Mouse (Mus musculus): ENCODE data around the gene AU040320.
A peak's percentile ranks its signal among the peaks of the same experiment; 100 is the strongest.

The AU040320 gene

GRCm38 (mm10) chr4:126753268-126754230, at the start of gene AU040320, which contains the start of gene Ncdn:
AU040320 (plus strand) TSS chr4:126753544.
Ncdn (minus strand) TSS chr4:126753438.
- peak; percentile 98 for DNase-seq (ENCODE audit: low spot score)

- no peak for DNase-seq (ENCODE audit: low spot score)
Measured at GRCm38 (mm10) chr4:126706630-126707438, 46.5 kb upstream of the AU040320 start.

DNA sequence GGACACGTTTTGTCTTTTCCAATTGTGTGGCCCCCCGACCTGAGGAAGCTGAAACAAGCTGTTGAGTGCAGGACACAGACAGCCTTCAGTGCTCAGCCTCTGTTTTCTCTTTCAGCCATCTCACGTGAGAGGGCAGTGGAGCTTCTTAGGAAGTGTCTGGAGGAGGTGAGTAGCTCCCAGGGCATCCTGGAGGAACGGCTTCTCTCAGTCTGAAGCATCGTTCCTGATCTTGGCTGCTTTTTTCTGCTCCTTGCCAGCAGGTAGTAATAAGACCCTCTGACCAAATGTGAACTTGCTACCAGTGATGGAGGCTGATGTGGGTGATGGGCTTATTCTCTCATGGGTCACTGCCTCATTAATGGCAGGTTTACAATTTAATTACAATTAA, 45.9 kb upstream of the AU040320 start:
- no peak for DNase-seq (ENCODE audit: low spot score)

GRCm38 (mm10) chr4:126732111-126732510, 21.2 kb upstream of the AU040320 start:
- DNase-seq (ENCODE audit: low spot score), result no peak

DNA sequence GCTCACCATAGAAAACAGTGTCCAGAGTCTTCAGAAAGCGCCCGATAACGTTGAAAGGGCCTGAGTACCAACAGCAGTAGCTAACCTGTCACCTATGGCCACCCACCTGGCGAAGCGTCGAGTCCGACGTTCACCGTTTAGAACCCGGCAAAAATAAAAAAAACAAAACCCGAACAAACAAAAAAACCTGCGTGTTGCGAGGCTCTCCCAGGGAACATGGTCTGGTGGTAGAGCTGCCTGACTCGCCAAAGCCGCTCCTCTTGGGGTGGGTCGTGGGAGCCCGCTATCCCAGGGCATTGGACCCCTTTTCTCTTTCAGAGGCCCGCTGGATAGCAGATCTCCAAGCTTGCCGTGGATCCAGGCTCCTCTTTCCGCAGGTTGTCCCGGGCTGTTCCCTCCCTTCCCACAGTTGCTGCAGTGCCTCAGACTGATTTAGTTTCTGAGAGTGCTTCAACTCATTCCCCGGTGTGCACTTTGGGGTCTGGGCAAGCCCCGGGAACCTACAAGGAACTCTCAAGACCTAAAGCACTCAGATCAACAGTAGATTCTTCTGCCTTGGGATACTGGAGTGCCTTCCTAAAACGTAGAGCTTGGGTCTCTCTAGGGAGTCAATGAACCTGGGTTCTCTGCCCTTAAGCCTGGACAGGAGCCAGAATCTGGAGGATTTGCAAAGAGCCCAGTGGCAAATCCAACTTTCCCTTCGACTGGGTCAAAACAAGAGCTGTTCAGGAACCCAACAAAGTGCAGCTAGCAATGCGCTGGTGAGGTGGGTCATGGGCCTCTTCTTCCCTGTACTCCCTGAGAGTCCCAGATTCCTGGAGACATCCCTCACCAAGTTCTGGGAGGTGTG, 20.6 kb upstream of the AU040320 start:
- DNase-seq (ENCODE audit: low spot score), result no peak

- no peak for DNase-seq (ENCODE audit: low spot score)
Measured at GRCm38 (mm10) chr4:126734001-126734603, 19.2 kb upstream of the AU040320 start.

- DNase-seq (ENCODE audit: low spot score), result no peak
Measured at GRCm38 (mm10) chr4:126734700-126735381, 18.5 kb upstream of the AU040320 start.

- DNase-seq (ENCODE audit: low spot score), result no peak
Measured at GRCm38 (mm10) chr4:126735382-126736000, 17.9 kb upstream of the AU040320 start.

DNA sequence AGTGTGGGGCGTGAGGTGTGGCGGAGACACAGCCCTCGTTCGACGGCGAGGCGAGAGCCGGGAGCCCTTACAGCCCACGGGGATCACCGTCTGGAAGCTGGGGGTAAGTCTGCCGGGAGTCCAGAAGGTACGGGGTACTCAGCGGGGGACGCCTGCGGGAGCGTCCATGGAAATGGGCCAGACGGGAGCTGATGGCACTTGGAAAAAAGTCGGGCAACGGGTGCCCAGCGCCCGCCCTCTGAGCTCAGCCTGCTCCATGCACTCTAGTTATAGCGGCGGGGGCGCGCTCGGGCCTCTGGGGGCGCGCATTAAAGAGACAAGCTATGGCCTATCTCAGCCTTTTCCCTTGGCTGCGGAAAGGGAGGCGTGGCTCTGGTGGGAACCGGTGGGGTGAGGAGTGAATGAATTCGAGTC, 17.3 kb upstream of the AU040320 start, which contains the start of gene Tfap2e:
Gene Tfap2e (minus strand): TSS at position 240 of the 414 bp plus-strand sequence.
- no peak for DNase-seq (ENCODE audit: low spot score)

GRCm38 (mm10) chr4:126739966-126740676, 13.2 kb upstream of the AU040320 start:
- DNase-seq (ENCODE audit: low spot score), result no peak

- peak; percentile 70 for DNase-seq (ENCODE audit: low spot score)
Measured at GRCm38 (mm10) chr4:126741448-126741847, 11.9 kb upstream of the AU040320 start.

DNA sequence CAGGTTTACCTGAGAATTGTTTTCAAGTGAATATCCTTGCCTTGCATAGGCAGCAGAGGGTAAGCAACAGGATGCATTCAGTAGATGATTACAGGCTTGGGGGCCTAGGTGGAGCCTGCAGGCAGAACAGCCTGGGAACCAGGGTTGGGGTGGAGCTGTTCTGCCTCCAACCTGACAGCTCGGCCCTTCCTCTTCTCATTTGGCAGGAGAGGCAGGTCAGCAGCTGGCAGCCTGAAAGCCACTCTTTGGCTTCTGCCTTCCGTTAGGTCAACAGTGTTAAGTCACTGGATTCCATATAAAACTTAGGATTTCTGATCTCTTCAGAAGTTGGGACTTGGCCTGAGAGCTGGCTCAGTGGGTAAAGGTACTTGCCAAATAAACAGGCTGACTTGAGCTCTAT, 10.4 kb upstream of the AU040320 start:
- DNase-seq (ENCODE audit: low spot score), result no peak

- no peak for DNase-seq (ENCODE audit: low spot score)
Measured at GRCm38 (mm10) chr4:126743713-126744112, 9.6 kb upstream of the AU040320 start.

GRCm38 (mm10) chr4:126744831-126745230, 8.5 kb upstream of the AU040320 start:
- no peak for DNase-seq (ENCODE audit: low spot score)

GRCm38 (mm10) chr4:126745506-126746193, 7.7 kb upstream of the AU040320 start:
- no peak for DNase-seq (ENCODE audit: low spot score)

- no peak for DNase-seq (ENCODE audit: low spot score)
Measured at GRCm38 (mm10) chr4:126746194-126746840, 7.0 kb upstream of the AU040320 start.

- DNase-seq (ENCODE audit: low spot score), result no peak
Measured at GRCm38 (mm10) chr4:126748381-126748780, 5.0 kb upstream of the AU040320 start.

DNA sequence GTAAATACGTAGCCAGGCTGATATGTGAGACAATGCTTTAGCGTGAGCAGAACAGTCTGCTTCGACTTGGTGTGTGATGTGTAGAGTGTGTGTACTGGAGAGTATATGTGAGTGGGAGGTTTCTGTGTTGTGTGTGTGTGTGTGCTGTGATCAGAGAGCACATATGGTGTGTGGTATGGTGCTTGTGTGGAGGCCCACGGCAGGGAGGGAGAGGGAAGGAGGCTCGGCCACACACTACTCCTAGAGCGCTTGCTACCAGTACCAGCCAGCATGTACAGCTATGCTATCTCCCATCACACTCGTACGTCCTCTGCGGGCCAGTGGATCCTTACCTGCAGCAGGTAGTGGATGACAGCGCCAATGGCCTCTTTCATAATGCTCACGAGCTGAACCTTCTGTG, 3.8 kb upstream of the AU040320 start:
- DNase-seq (ENCODE audit: low spot score), result no peak
